Mouse (Mus musculus) cortical plate, adult 2 months (tissue): ENCODE data around the gene Rnf130.

ENCODE experiments used
- CTCF ChIP-seq: fragments of 200-500 bp; IDR thresholded peaks from 2 replicates; pipeline ENCODE4 v1.5.1; 2011; ENCODE audit warnings: mild to moderate bottlenecking, control low read depth, low read length; ENCODE audit not compliant: insufficient read depth; ENCODE audit errors: extremely low read depth
- POLR2A ChIP-seq: fragments of 200-500 bp; IDR thresholded peaks from 2 replicates; pipeline ENCODE4 v1.6.1; 2011; ENCODE audit warnings: mild to moderate bottlenecking, low read length, control low read depth; ENCODE audit not compliant: insufficient read depth; ENCODE audit errors: extremely low read depth

DNA sequence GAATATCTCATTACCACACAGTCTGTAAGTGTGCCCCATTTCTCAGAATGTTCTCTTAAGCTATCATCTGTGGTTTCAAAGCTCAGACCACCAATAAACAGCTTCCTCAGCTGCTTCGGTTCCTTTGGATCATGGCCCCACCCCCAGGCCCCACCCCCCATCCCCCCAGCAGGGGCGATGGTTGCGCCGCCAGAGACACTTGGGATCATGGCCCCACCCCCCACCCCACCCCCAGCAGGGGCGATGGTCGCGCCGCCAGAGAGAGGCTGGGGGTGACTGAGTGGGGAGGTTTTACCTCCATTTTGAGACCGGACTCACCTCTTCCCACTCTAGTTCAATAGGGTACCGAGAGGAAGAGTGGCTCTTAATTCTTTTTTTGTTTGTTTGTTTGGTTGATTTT is 102.6 kb downstream of the Rnf130 start:
- TF ChIP-seq POLR2A, result no peak
- no peak for TF ChIP-seq CTCF
